Mouse (Mus musculus) T-cell, adult 2 months (primary cell): ENCODE measurements around the gene Tmem132d.

ENCODE experiments used
- DNase-seq: peaks from one replicate; pipeline ENCODE4 v3.0.0; 2022; ENCODE audit warnings: low spot score

The Tmem132d gene

GRCm38 (mm10) chr5:128405071-128405470 is 27.8 kb downstream of the Tmem132d start:
- DNase-seq, result no peak

- no peak for DNase-seq
Observed at GRCm38 (mm10) chr5:128404223-128404622, 28.7 kb downstream of the Tmem132d start.

GRCm38 (mm10) chr5:128392372-128392771 is 40.5 kb downstream of the Tmem132d start:
- no peak for DNase-seq

- no peak for DNase-seq
Observed at GRCm38 (mm10) chr5:128389665-128390064, 43.2 kb downstream of the Tmem132d start.

- DNase-seq, result no peak
Observed at GRCm38 (mm10) chr5:128388358-128389141, 44.3 kb downstream of the Tmem132d start.

- no peak for DNase-seq
Observed at GRCm38 (mm10) chr5:128369814-128370213, 63.1 kb downstream of the Tmem132d start.

GRCm38 (mm10) chr5:128369111-128369510 is 63.8 kb downstream of the Tmem132d start:
- no peak for DNase-seq

DNA sequence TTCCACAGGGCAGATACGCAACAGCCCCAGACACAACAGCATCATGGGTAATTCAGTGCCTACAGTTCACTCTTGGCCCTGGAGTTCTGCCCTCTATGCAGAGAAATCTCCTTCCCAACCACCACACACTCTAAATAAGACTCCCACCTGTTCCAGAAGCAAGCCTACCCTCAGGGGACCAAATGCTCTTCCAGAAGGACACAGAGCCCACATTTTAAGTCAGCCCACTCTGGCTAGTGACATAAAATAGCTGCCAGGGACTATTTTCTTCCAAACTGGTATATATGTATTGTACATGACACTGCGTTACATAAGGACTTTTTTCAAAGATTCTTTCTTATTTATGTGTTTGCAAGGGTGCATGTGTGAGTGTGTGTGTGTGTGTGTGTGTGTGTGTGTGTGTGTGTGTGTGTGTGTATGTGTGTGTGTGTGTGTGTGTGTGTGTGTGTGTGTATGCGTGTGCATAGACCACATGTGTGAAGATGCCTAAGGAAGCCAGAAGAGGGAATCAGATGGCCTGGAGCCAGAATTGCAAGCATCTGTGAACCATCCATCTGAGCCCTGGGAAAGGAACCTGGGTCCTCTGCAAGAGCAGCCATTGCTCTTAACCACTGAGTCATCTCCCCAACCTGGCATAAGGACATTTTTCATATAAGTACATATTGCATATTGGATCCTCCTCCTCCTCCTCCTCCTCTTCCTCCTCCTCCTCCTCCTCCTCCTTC is 67.5 kb downstream of the Tmem132d start:
- DNase-seq, result no peak

- no peak for DNase-seq
Observed at GRCm38 (mm10) chr5:128360946-128361675, 71.8 kb downstream of the Tmem132d start.

- DNase-seq, result no peak
Observed at GRCm38 (mm10) chr5:128348835-128349234, 84.0 kb downstream of the Tmem132d start.

DNA sequence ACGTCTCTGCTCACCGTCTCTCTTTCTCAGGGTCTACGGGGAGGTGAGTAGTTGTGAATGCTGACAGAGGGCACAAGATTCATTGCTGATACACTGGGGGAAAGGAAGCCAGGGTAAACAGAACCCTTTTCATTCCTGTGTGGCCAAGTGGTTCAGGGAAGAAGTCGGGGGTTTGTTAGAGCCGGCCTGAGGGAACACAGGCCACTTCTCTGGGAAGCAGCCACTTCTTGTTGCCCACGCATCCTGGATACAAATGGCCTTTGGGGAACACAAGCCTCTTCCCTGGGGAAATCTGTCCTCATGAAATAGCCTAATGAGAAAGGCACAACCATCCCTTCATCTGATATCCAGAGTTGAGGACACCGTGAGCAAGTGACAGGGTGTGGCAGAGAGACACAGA is 96.0 kb downstream of the Tmem132d start:
- DNase-seq, result no peak

GRCm38 (mm10) chr5:128332766-128333165 is 100.1 kb downstream of the Tmem132d start:
- DNase-seq, result no peak

DNA sequence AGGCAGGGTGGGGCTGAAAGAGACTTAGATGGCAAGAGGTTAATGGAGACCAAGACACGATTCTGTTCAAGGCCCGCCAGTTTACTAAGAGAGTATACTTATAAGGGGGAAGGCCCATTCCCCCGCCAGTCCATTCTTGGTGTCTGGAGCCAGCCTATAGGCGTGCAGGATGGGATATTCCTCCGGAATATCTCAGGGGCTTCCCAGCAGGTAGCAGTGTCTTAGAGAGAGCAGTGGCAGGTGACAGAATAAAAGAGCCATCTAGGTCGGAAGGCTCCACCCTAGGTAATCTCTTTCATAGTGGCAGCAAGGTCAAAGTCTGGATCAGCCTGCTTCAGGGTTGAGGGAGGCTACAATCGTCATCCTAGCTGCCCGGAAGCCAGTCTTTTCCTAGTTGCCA is 102.5 kb downstream of the Tmem132d start:
- no peak for DNase-seq

DNA sequence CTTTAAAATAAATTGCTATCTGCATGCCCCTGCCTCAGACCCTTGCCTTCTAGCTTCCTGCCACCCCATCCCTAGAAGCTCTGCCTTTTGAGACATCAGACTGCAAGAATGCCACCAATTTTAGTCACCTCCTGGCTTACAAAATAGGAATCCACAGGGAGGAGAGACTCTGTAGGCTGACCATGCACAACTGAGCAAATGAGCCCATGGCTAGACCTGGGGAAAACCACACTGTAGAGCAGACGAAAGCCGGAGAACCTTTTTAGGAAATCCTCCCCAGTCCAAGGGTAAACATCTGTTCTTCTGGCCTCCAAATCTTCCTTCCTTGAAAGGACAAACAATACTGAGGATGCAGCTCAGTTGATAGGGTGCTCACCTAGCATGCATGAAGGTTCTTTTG is 130.5 kb downstream of the Tmem132d start:
- no peak for DNase-seq

GRCm38 (mm10) chr5:128291191-128291590 is 141.7 kb downstream of the Tmem132d start:
- no peak for DNase-seq

- no peak for DNase-seq
Observed at GRCm38 (mm10) chr5:128273255-128273654, 159.6 kb downstream of the Tmem132d start.

GRCm38 (mm10) chr5:128267366-128267765 is 165.5 kb downstream of the Tmem132d start:
- no peak for DNase-seq

DNA sequence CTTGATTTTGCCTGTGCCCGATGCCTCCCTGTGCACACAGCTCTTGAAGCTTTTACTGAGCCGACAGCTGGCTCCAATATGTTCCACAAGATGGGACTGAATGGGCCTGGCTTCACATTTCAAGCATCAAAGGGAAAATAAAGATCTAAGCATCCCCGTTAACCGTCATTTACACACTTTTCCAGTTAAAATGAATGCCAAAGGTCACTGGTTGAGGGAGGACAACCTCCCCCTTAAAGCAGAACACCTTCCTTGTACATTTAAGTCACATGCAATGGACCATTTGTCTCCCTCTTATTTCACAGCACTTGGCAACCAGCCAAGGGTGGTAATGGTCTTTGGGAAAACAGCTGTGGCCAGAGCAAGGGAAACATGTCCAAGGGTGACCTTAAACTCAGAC is 188.7 kb downstream of the Tmem132d start:
- DNase-seq, result no peak

DNA sequence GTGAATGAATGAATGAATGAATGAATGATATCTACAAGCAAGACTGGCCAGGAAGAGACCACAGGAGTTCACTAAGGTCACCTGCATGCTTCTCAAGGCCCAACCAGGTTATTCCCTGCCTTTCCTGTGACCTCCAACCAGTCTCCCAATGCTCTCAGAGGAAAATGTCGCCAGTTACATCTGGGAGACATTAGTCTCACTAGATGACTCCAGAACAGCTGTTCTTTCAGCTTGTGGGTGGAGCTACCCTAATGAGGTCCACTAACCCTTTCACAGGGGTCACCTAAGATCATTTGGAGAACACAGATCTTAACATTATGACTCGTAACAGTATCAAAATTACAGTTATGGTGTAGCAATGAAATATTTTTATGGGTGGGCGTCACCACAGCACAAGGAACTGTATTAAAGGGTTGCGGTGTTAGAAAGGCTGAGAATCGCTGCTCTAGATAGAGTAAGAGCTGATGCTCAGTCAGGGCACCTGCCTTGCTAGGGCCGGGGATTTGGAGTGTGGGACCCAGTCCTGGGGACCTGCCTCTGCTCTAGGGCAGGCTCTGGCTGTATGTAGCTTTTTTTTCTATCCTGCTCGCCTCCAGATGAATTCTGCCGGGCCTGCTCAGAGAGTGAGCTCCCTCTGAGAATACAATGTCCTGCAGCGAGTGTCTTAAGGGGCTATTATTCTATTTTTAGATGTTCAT is 196.1 kb downstream of the Tmem132d start:
- no peak for DNase-seq

- no peak for DNase-seq
Observed at GRCm38 (mm10) chr5:128235611-128236010, 197.3 kb downstream of the Tmem132d start.

GRCm38 (mm10) chr5:128233101-128233500 is 199.8 kb downstream of the Tmem132d start:
- DNase-seq, result no peak

DNA sequence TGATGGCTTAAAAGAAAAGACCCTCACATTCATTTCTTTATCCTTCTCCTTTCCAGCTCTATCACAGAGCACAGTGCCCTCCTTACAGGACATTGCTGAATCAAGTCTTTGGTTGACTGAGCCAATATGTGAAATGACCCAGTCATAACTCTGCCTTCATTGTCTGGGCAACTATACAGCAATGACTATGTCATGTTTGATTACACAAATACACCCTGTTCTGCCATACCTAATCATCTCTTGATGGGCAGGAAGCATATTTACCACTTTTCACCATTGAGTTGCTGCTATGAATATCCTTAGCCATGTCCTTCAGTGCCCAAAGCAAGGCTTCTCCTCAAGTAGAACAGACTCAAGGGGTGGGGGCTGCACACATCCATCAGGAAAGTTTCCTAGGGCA is 214.6 kb downstream of the Tmem132d start:
- no peak for DNase-seq
